Mouse (Mus musculus) intestine, postnatal 0 days (tissue): ENCODE results near the gene Zfp3. TPM values are rescaled to one million over a fixed set of nuclear protein-coding genes. Genes with fewer than 3 reads are reported as not detected.

ENCODE experiments used
- ATAC-seq: fragments of 200-750 bp; cut with Nextera tagmentation; 2 replicates; pipeline ENCODE4 v1.8.0; 2017; ENCODE audit warnings: mild to moderate bottlenecking, moderate TSS enrichment, moderate library complexity
- H3K27ac ChIP-seq: fragments of 300-500 bp; sonication (generic); 2 replicates; pipeline ENCODE4 v1.5.1; 2014; ENCODE audit warnings: mild to moderate bottlenecking, low read depth, low read length, moderate library complexity
- H3K27me3 ChIP-seq: fragments of 300-500 bp; sonication (generic); replicated peaks from 2 replicates; pipeline ENCODE4 v1.6.1; 2014; ENCODE audit warnings: low read length, mixed read lengths; ENCODE audit not compliant: control insufficient read depth, insufficient read depth
- H3K36me3 ChIP-seq: fragments of 300-500 bp; sonication (generic); 2 replicates; pipeline ENCODE4 v1.6.1; 2014; ENCODE audit warnings: mild to moderate bottlenecking, moderate library complexity; ENCODE audit not compliant: control insufficient read depth, insufficient read depth
- H3K4me1 ChIP-seq: fragments of 300-500 bp; sonication (generic); replicated peaks from 2 replicates; pipeline ENCODE4 v1.6.1; 2014; ENCODE audit warnings: antibody characterized with exemption, low read length, mixed read lengths; ENCODE audit not compliant: control insufficient read depth, insufficient read depth
- H3K4me2 ChIP-seq: fragments of 300-500 bp; sonication (generic); replicated peaks from 2 replicates; pipeline ENCODE4 v1.6.1; 2014; ENCODE audit warnings: low read depth, mild to moderate bottlenecking, moderate library complexity
- H3K4me3 ChIP-seq: fragments of 300-500 bp; sonication (generic); 2 replicates; pipeline ENCODE4 v1.5.1; 2014; ENCODE audit warnings: low read depth, low read length
- H3K9ac ChIP-seq: fragments of 300-500 bp; sonication (generic); 2 replicates; pipeline ENCODE4 v1.6.1; 2014; ENCODE audit warnings: mild to moderate bottlenecking, low read depth, low read length
- H3K9me3 ChIP-seq: fragments of 300-500 bp; sonication (generic); 2 replicates; pipeline ENCODE4 v1.6.1; 2016; ENCODE audit warnings: mixed run types; ENCODE audit not compliant: control insufficient read depth
- CTCF ChIP-seq: sonication (generic); IDR thresholded peaks from 2 replicates; pipeline ENCODE4 v1.5.1; 2016; ENCODE audit warnings: low read depth, mild to moderate bottlenecking, control low read depth, antibody characterized with exemption, moderate library complexity
- WGBS: fragments of 180-500 bp; shearing (Covaris S2); extraction: QIAGEN DNeasy Blood & Tissue Kit; methylation state at CpG from one replicate; pipeline ENCODE4 v1.1.7; 2014; 5-methylcytosine and 5-hydroxymethylcytosine counted together
- microRNA-seq: library from miRNA; unstranded; fragments of <30 nt; microRNA quantifications from one replicate; pipeline ENCODE4, GENCODE M21; 2016
- polyA plus RNA-seq: library from polyadenylated mRNA; unstranded; fragments of >200 nt; fragmentation: Nextera tagmentation; extraction: Ambion mirVana; gene quantifications from 2 replicates; pipeline ENCODE4 v1.2.1, GENCODE M21; 2015

Gene Zfp3
- polyA plus RNA-seq, 1 experiment from 2014 or later = 4.4 TPM

GRCm38 (mm10) chr11:70815071-70815470 lies 51.1 kb downstream of the Zfp3 start:
- ATAC-seq = no peak
- Histone ChIP-seq H3K4me1 (no peaks in the 10 kb centered on the region), H3K9ac (no peak overlapping the region), H3K27ac (no peak overlapping the region), H3K9me3 (no peaks in the 10 kb centered on the region), H3K27me3 (no peaks in the 10 kb centered on the region), H3K4me2 (no peak overlapping the region), H3K36me3 (no peaks in the 10 kb centered on the region), H3K4me3 (no peak overlapping the region)
- WGBS = 83% methylated on average over 8 of the region's 8 CpGs
- TF ChIP-seq CTCF = no peak

- Histone ChIP-seq H3K27ac (no peak overlapping the region), H3K4me1 (no peaks in the 10 kb centered on the region), H3K27me3 (no peaks in the 10 kb centered on the region), H3K36me3 (no peaks in the 10 kb centered on the region), H3K4me3 (no peak overlapping the region), H3K9ac (no peak overlapping the region), H3K9me3 (no peaks in the 10 kb centered on the region), H3K4me2 (peak overlapping the region; percentile 38; the same call in 1 of the 2 replicates)
- 24% methylated on average over 6 of the region's 6 CpGs for WGBS
- ATAC-seq = no peak
- TF ChIP-seq CTCF = peak; percentile 89
These were observed 51.6 kb downstream of the Zfp3 start for GRCm38 (mm10) chr11:70815498-70816078.

GRCm38 (mm10) chr11:70816770-70817169 lies 52.8 kb downstream of the Zfp3 start:
- no peak overlapping the region for H3K27ac ChIP-seq
- 51% methylated on average over 4 of the region's 4 CpGs for WGBS
- no peak for ATAC-seq
- no peaks in the 10 kb centered on the region for H3K27me3 ChIP-seq
- no peaks in the 10 kb centered on the region for H3K9me3 ChIP-seq
- H3K9ac ChIP-seq = no peak overlapping the region
- no peak overlapping the region for H3K4me2 ChIP-seq
- H3K4me1 ChIP-seq = no peaks in the 10 kb centered on the region
- no peak overlapping the region for H3K4me3 ChIP-seq
- no peaks in the 10 kb centered on the region for H3K36me3 ChIP-seq
- no peak for TF ChIP-seq CTCF

- no peaks in the 10 kb centered on the region for H3K36me3 ChIP-seq
- no peak overlapping the region for H3K4me2 ChIP-seq
- ATAC-seq = peak; percentile 79
- H3K27ac ChIP-seq = peak overlapping the region; percentile 42
- no peak for TF ChIP-seq CTCF
- H3K9me3 ChIP-seq = no peaks in the 10 kb centered on the region
- H3K9ac ChIP-seq = no peak overlapping the region
- no peak overlapping the region for H3K4me3 ChIP-seq
- no peaks in the 10 kb centered on the region for H3K27me3 ChIP-seq
- no peaks in the 10 kb centered on the region; the same call in 1 of the 2 replicates for H3K4me1 ChIP-seq
- WGBS = 37% methylated on average over 8 of the region's 8 CpGs
These were observed 56.1 kb downstream of the Zfp3 start for GRCm38 (mm10) chr11:70820120-70820519.

- Histone ChIP-seq H3K9me3 (no peaks in the 10 kb centered on the region), H3K4me1 (no peaks in the 10 kb centered on the region; the same call in 1 of the 2 replicates), H3K4me3 (no peak overlapping the region), H3K36me3 (no peaks in the 10 kb centered on the region), H3K27ac (peak overlapping the region; percentile 94), H3K9ac (peak overlapping the region; percentile 37; the same call in 1 of the 2 replicates), H3K27me3 (no peaks in the 10 kb centered on the region), H3K4me2 (peak overlapping the region; percentile 48)
- WGBS = 18% methylated on average over 17 of the region's 17 CpGs
- no peak for TF ChIP-seq CTCF
- ATAC-seq = peak; percentile 84
These were observed 58.0 kb downstream of the Zfp3 start for GRCm38 (mm10) chr11:70821728-70822591.

Small RNA genes lying within 50 kb of the gene (microRNA-seq; reads per million reads assigned to microRNA genes)
- not detected for gene Gm22760

Other genes starting within 250 kb of the Zfp3 start
- 0.25 and 0.31 TPM in 2 replicates for gene Vmo1, start 249.6 kb upstream of the Zfp3 start, polyA plus RNA-seq
- gene Gltpd2, start 245.0 kb upstream of the Zfp3 start, polyA plus RNA-seq = 0.30 and 0.82 TPM in 2 replicates
- gene Psmb6, start 238.8 kb upstream of the Zfp3 start, polyA plus RNA-seq = 462 and 489 TPM in 2 replicates
- gene Gm40193, start 231.3 kb upstream of the Zfp3 start, polyA plus RNA-seq = not detected in 2 replicates
- gene Pld2, start 224.1 kb upstream of the Zfp3 start, polyA plus RNA-seq = 5.9 and 6.3 TPM in 2 replicates
- 5.8 and 6.1 TPM in 2 replicates for gene Mink1, start 201.3 kb upstream of the Zfp3 start, polyA plus RNA-seq
- not detected in 2 replicates for gene 4930544D05Rik, start 148.4 kb upstream of the Zfp3 start, polyA plus RNA-seq
- 0.12 TPM in 1 of 2 replicates, not detected in the other for gene Chrne, start 145.0 kb upstream of the Zfp3 start, polyA plus RNA-seq
- 0.07 and 0.10 TPM in 2 replicates for gene Gp1ba, start 125.1 kb upstream of the Zfp3 start, polyA plus RNA-seq
- 107 TPM in 2 replicates for gene Rnf167, start 117.0 kb upstream of the Zfp3 start, polyA plus RNA-seq
- 192 and 210 TPM in 2 replicates for gene Slc25a11, start 116.7 kb upstream of the Zfp3 start, polyA plus RNA-seq
- gene Pfn1, start 109.6 kb upstream of the Zfp3 start, polyA plus RNA-seq = 1,830 and 1,961 TPM in 2 replicates
- 4.9 and 5.9 TPM in 2 replicates for gene Eno3, start 107.0 kb upstream of the Zfp3 start, polyA plus RNA-seq
- gene Spag7, start 94.8 kb upstream of the Zfp3 start, polyA plus RNA-seq = 61.3 and 66.2 TPM in 2 replicates
- 11.7 and 12.3 TPM in 2 replicates for gene Camta2, start 76.1 kb upstream of the Zfp3 start, polyA plus RNA-seq
- gene Inca1, start 64.1 kb upstream of the Zfp3 start, polyA plus RNA-seq = 2.8 and 3.3 TPM in 2 replicates
- 4.4 and 5.4 TPM in 2 replicates for gene Kif1c, start 63.7 kb upstream of the Zfp3 start, polyA plus RNA-seq
- 1.9 and 2.0 TPM in 2 replicates for gene Scimp, start 48.4 kb downstream of the Zfp3 start, polyA plus RNA-seq
- 90.9 and 104 TPM in 2 replicates for gene Rabep1, start 80.6 kb downstream of the Zfp3 start, polyA plus RNA-seq
- gene Nup88, start 205.8 kb downstream of the Zfp3 start, polyA plus RNA-seq = 35.8 and 37.3 TPM in 2 replicates
- 42.8 and 49.3 TPM in 2 replicates for gene Rpain, start 206.0 kb downstream of the Zfp3 start, polyA plus RNA-seq
- 137 and 145 TPM in 2 replicates for gene C1qbp, start 218.8 kb downstream of the Zfp3 start, polyA plus RNA-seq
- gene Dhx33, start 240.2 kb downstream of the Zfp3 start, polyA plus RNA-seq = 3.5 and 3.6 TPM in 2 replicates